Mouse (Mus musculus) myocyte (in vitro differentiated cells): ENCODE measurements around the gene Gtpbp10.

Experiments used
- CEBPB ChIP-seq: IDR thresholded peaks from 2 replicates; pipeline ENCODE4 v1.6.1; 2011; ENCODE audit warnings: mild to moderate bottlenecking, moderate library complexity; ENCODE audit not compliant: poor library complexity, insufficient read depth, severe bottlenecking
- E2F4 ChIP-seq: IDR thresholded peaks from one replicate; pipeline ENCODE4 v1.6.1; 2011; ENCODE audit warnings: mild to moderate bottlenecking, control low read depth, moderate library complexity; ENCODE audit not compliant: insufficient read depth
- MAX ChIP-seq: IDR thresholded peaks from one replicate; pipeline ENCODE4 v1.6.1; 2011; ENCODE audit warnings: low read depth, mild to moderate bottlenecking, control low read depth
- MYOD1 ChIP-seq, 3 experiments: IDR thresholded peaks; one replicate each; pipeline ENCODE4 v1.6.1; 2011; ENCODE audit warnings: control low read depth in 2 of 3, low read depth in 2 of 3, mild to moderate bottlenecking in 2 of 3, moderate library complexity in 1 of 3; ENCODE audit not compliant: insufficient read length in 2 of 3, control insufficient read depth in 1 of 3
- POLR2A ChIP-seq: IDR thresholded peaks from one replicate; pipeline ENCODE4 v1.6.1; 2011; ENCODE audit warnings: low read depth, mild to moderate bottlenecking, control low read depth, moderate library complexity; ENCODE audit not compliant: insufficient read length
- POLR2AphosphoS2 ChIP-seq: IDR thresholded peaks from one replicate; pipeline ENCODE4 v1.6.1; 2011; ENCODE audit warnings: low read depth, control low read depth; ENCODE audit not compliant: insufficient read length
- TCF12 ChIP-seq: IDR thresholded peaks from one replicate; pipeline ENCODE4 v1.6.1; 2011; ENCODE audit warnings: mild to moderate bottlenecking, control low read depth; ENCODE audit not compliant: poor library complexity, insufficient read depth, severe bottlenecking
- USF1 ChIP-seq: IDR thresholded peaks from one replicate; pipeline ENCODE4 v1.6.1; 2011; ENCODE audit warnings: low read depth, mild to moderate bottlenecking, control low read depth, moderate library complexity

DNA sequence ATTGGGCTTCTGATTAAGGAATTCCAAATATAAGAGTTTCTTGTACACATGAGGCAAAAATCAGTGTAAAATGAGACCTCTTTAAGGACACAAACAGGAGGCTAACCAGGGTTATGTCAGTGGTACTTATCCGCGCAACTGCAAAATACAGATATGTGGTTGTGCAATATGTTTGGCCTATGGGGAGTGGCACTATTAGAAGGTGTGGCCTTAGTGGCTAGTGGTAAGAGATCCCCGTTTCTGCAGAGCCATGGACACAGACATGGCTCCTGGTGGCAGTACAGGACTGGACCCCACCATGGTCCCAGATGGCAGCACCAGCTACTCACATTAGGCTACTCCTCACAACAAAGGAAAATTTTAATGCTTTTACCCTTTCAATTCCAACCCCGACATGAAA lies 64.3 kb downstream of the Gtpbp10 start:
- TF ChIP-seq CEBPB (0 out of 2 replicates have a peak, but pooled peaks have one; percentile 40), POLR2A (no peak), USF1 (no peak), MYOD1 (IDR thresholded peaks at IDR 0.05; ENCODE audit: control insufficient read depth in 1 of 3, insufficient read length in 2 of 3, low read depth in 2 of 3) (no peak), TCF12 (no peak), POLR2AphosphoS2 (no peak), E2F4 (no peak), MAX (no peak)
